In the genomic region with DNA sequence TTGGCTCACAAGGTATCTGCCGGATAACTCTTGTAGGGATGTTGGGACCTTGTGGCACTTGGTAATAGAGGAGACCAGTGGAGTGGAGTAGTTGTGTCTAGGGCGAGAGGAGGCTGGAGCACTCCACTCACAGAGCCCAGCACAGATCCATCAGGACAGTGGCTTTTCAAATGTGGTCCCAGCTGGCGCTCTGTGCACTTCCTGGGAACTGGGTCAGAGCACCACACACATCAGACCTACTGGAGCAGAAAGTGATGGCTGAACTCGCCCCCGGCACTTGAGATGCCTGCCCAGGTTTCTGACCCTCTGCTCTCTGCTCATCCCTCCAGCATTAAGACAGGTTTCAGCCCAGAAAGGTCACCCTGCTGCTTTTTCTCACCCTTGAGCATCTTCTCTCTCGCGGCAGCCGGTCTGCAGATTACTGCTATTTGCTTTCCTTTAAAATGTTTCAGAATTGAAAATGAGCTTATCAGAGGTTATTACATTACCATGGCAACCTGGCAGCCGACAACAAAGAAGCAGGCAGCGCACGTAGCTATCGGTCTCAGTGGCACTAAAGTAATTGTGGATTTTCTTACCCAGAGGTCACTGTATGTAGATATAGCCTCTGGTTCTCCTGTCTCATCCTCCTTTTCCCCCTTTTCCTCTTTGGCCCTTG, we compare ENCODE assay signal across 16 mouse cellular contexts. TPM values are rescaled to one million over a fixed set of nuclear protein-coding genes. Genes with fewer than 3 reads are reported as not detected.
DNase-seq lines count a peak whose midpoint lies in the region; ATAC-seq lines count a peak whose summit lies in the region.
"Had no signal": no experiment of that assay in that cellular context is flagged by ENCODE, and none has a peak within 500 bp of the region (broad histone marks: within the 10 kb centered on the region; RNA-seq: fewer than 3 reads in every experiment).

No protein-coding gene starts in this region.

- peak overlapping the region; percentile 96 for H3K27ac ChIP-seq in hindbrain, embryonic 13.5 days
- H3K27ac ChIP-seq in midbrain, embryonic 14.5 days (replicated peaks; ENCODE audit: low read depth, low read length): peak overlapping the region; percentile 92
- H3K27ac ChIP-seq: embryonic facial prominence, embryonic 13.5 days had no signal

- intact Hi-C loops in left cerebral cortex, postnatal 25 days (cut with DNase I): no loop called here

- H3K9me3 ChIP-seq in hindbrain, embryonic 13.5 days: no peaks in the 10 kb centered on the region
- H3K9me3 ChIP-seq in midbrain, embryonic 14.5 days (ENCODE audit: control insufficient read depth, low read length): no peaks in the 10 kb centered on the region
- H3K9me3 ChIP-seq: embryonic facial prominence, embryonic 13.5 days; G1E had no signal

- peak overlapping the region; percentile 65 for H3K9ac ChIP-seq in hindbrain, embryonic 13.5 days
- H3K9ac ChIP-seq in midbrain, embryonic 14.5 days (replicated peaks; ENCODE audit: low read length): no peak overlapping the region
- H3K9ac ChIP-seq: embryonic facial prominence, embryonic 13.5 days had no signal

- no peaks in the 10 kb centered on the region for H3K27me3 ChIP-seq in hindbrain, embryonic 13.5 days
- no peaks in the 10 kb centered on the region for H3K27me3 ChIP-seq in midbrain, embryonic 14.5 days (ENCODE audit: control insufficient read depth, insufficient read depth, low read length)
- H3K27me3 ChIP-seq: embryonic facial prominence, embryonic 13.5 days had no signal

- H3K4me2 ChIP-seq in hindbrain, embryonic 13.5 days: peak overlapping the region; percentile 39
- peak overlapping the region; percentile 38 for H3K4me2 ChIP-seq in midbrain, embryonic 14.5 days (ENCODE audit: low read length)
- H3K4me2 ChIP-seq: embryonic facial prominence, embryonic 13.5 days had no signal

- peak overlapping the region; percentile 5; the same call in 1 of the 2 replicates for H3K4me3 ChIP-seq in hindbrain, embryonic 13.5 days
- no peak overlapping the region for H3K4me3 ChIP-seq in midbrain, embryonic 14.5 days (replicated peaks; ENCODE audit: low read depth, low read length)
- H3K4me3 ChIP-seq: embryonic facial prominence, embryonic 13.5 days had no signal

- H3K36me3 ChIP-seq in hindbrain, embryonic 13.5 days: no peaks in the 10 kb centered on the region
- no peaks in the 10 kb centered on the region for H3K36me3 ChIP-seq in midbrain, embryonic 14.5 days (ENCODE audit: control insufficient read depth, insufficient read depth, low read length)
- H3K36me3 ChIP-seq: embryonic facial prominence, embryonic 13.5 days; G1E had no signal

- H3K4me1 ChIP-seq in hindbrain, embryonic 13.5 days (replicated peaks): peaks cover 38% of the 10 kb centered on the region
- peaks cover 31% of the 10 kb centered on the region for H3K4me1 ChIP-seq in midbrain, embryonic 14.5 days (ENCODE audit: control insufficient read depth, insufficient read depth, low read length)

- ATAC-seq in hindbrain, embryonic 13.5 days (ENCODE audit: low FRiP score): peak; percentile 43; the same call in 1 of the 2 replicates
- peak; percentile 38; the same call in 1 of the 2 replicates for ATAC-seq in midbrain, embryonic 14.5 days (ENCODE audit: low FRiP score, low TSS enrichment)
- ATAC-seq: lung, postnatal 0 days had no signal

- 37% methylated on average over 12 of the region's 12 CpGs for WGBS in hindbrain, embryonic 13.5 days
- WGBS in midbrain, embryonic 14.5 days: 23% methylated on average over 12 of the region's 12 CpGs

- DNase-seq in brain, adult 2 months (ENCODE audit: low read depth, low spot score): peak; percentile 63
- DNase-seq in cerebellum, postnatal 14 days: peak; percentile 36 to 42
- peak; percentile 85 for DNase-seq in midbrain, embryonic 14.5 days
- DNase-seq in ovary, postnatal 36 days (ENCODE audit: low spot score): no peak
- DNase-seq in c-Kit-positive CD71-positive TER-119-positive erythroid progenitor cells, embryonic 14.5 days (ENCODE audit: low spot score): no peak
- no peak for DNase-seq in thymus, postnatal 0 days (ENCODE audit: low spot score)
- DNase-seq in left cerebral cortex, postnatal 25 days (ENCODE audit: low spot score in 2 of 2): no peak
- DNase-seq: adrenal gland, postnatal 36 days; kidney, adult 8-10 months had no signal

RNA-seq across cellular contexts. Expression of a gene that starts 1.9 kb away (rescaled TPM):
- polyA plus RNA-seq in hindbrain, embryonic 13.5 days (2015; fragmentation: Nextera tagmentation; extraction: Ambion mirVana): 0.48 and 1.1 TPM in 2 replicates
- 2.3 and 2.4 TPM in 2 replicates for polyA plus RNA-seq in midbrain, embryonic 14.5 days (2014; fragmentation: Nextera tagmentation; extraction: Ambion mirVana)
- 0.72 TPM in 1 of 2 replicates, not detected in the other for polyA plus RNA-seq in thymus, postnatal 0 days (2015; fragmentation: Nextera tagmentation; extraction: Ambion mirVana)
- not detected for total RNA-seq in left cerebral cortex, postnatal 25 days (2021)
- total RNA-seq: adrenal gland, postnatal 36 days; granulocyte monocyte progenitor cell, adult 5-6 weeks; left cerebral cortex, postnatal 36 days; neutrophil, adult 5-6 weeks had no signal
- polyA plus RNA-seq: G1E had no signal

RNA-seq across cellular contexts. Expression of a gene that starts 18.1 kb away (rescaled TPM):
- polyA plus RNA-seq in hindbrain, embryonic 13.5 days (2015; fragmentation: Nextera tagmentation; extraction: Ambion mirVana): 91.7 and 95.8 TPM in 2 replicates
- polyA plus RNA-seq in midbrain, embryonic 14.5 days (2014; fragmentation: Nextera tagmentation; extraction: Ambion mirVana): 47.8 and 89.9 TPM in 2 replicates
- 63.8 and 73.4 TPM in 2 replicates for polyA plus RNA-seq in thymus, postnatal 0 days (2015; fragmentation: Nextera tagmentation; extraction: Ambion mirVana)
- 10 to 100 TPM; 64.8 to 65.6 TPM for total RNA-seq in left cerebral cortex, postnatal 25 days (2021)

Comparison
In these comparisons a context has a peak if more than half of its experiments do, and no peak if none do; other contexts are left out.
1. DNase-seq: peak in brain, adult 2 months (single experiment), cerebellum, postnatal 14 days (2 of 2) and midbrain, embryonic 14.5 days (single experiment); none in ovary, postnatal 36 days (single experiment), c-Kit-positive CD71-positive TER-119-positive erythroid progenitor cells, embryonic 14.5 days (single experiment), thymus, postnatal 0 days (single experiment) and left cerebral cortex, postnatal 25 days (0 of 2).